ENCODE assay signal across 12 mouse cellular contexts in the genomic region with DNA sequence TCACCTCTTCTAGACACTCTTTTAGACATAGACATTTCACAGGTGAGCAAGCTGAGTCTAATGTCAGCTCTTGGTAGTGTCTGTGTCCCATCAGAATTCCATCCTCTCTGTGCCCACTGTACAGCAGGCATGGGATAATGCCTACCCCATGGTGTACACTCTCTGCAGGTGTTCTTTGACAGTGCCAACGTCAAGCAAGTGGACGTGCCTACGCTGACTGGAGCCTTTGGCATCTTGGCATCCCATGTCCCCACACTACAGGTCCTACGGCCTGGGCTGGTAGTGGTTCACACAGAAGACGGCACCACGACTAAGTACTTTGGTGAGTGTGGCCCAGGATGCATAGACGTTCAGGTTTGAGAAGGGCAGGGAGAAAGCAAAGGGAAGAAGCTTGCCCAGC. TPM values are rescaled to one million over a fixed set of nuclear protein-coding genes. Genes with fewer than 3 reads are reported as not detected.
DNase-seq lines count a peak whose midpoint lies in the region; ATAC-seq and TF ChIP-seq lines count a peak whose summit lies in the region.
"Had no signal": no experiment of that assay in that cellular context is flagged by ENCODE, and none has a peak within 500 bp of the region (broad histone marks: within the 10 kb centered on the region; RNA-seq: fewer than 3 reads in every experiment).

No protein-coding gene starts in this region.

- H3K4me1 ChIP-seq in forebrain, embryonic 12.5 days, result peaks cover 76% of the 10 kb centered on the region
- peaks cover 8% of the 10 kb centered on the region; the same call in 1 of the 2 replicates for H3K4me1 ChIP-seq in forebrain, postnatal 0 days (ENCODE audit: insufficient read depth)
- peaks cover 55% of the 10 kb centered on the region for H3K4me1 ChIP-seq in liver, embryonic 11.5 days (replicated peaks; ENCODE audit: control insufficient read depth, insufficient read depth, low read length)
- peaks cover 4% of the 10 kb centered on the region for H3K4me1 ChIP-seq in embryonic facial prominence, embryonic 11.5 days (ENCODE audit: control insufficient read depth, insufficient read depth, low read length)
- H3K4me1 ChIP-seq in limb, embryonic 13.5 days, result peaks cover 67% of the 10 kb centered on the region

- no peak for TF ChIP-seq CTCF in forebrain, postnatal 0 days (IDR thresholded peaks at IDR 0.05; ENCODE audit: low read depth)

- H3K27me3 ChIP-seq in forebrain, embryonic 12.5 days, result peaks cover 7% of the 10 kb centered on the region; the same call in 1 of the 2 replicates
- H3K27me3 ChIP-seq in forebrain, postnatal 0 days (ENCODE audit: insufficient read depth, low read length), result no peaks in the 10 kb centered on the region
- peaks cover 4% of the 10 kb centered on the region; the same call in 1 of the 2 replicates for H3K27me3 ChIP-seq in liver, embryonic 11.5 days (replicated peaks; ENCODE audit: control insufficient read depth, insufficient read depth, low read length)
- H3K27me3 ChIP-seq in embryonic facial prominence, embryonic 11.5 days (ENCODE audit: control insufficient read depth, insufficient read depth, low read length), result 0 out of 2 replicates have a peak, but pooled peaks cover 2% of the 10 kb centered on the region
- peaks cover 10% of the 10 kb centered on the region for H3K27me3 ChIP-seq in limb, embryonic 13.5 days

- no peak overlapping the region for H3K27ac ChIP-seq in forebrain, embryonic 12.5 days
- no peak overlapping the region for H3K27ac ChIP-seq in forebrain, postnatal 0 days (ENCODE audit: low read depth, low read length)
- H3K27ac ChIP-seq in liver, embryonic 11.5 days (ENCODE audit: low read depth, low read length), result no peak overlapping the region
- H3K27ac ChIP-seq in embryonic facial prominence, embryonic 11.5 days (replicated peaks; ENCODE audit: low read depth, low read length), result no peak overlapping the region
- no peak overlapping the region for H3K27ac ChIP-seq in limb, embryonic 13.5 days
- H3K27ac ChIP-seq: liver, embryonic 14.5 days had no signal

- no peak for ATAC-seq in forebrain, embryonic 12.5 days (ENCODE audit: low FRiP score)
- no peak for ATAC-seq in forebrain, postnatal 0 days
- no peak for ATAC-seq in liver, embryonic 11.5 days (replicated peaks; ENCODE audit: low FRiP score)
- ATAC-seq in embryonic facial prominence, embryonic 11.5 days (replicated peaks; ENCODE audit: insufficient number of reproducible peaks, low FRiP score, low TSS enrichment, low read depth), result no peak
- no peak for ATAC-seq in limb, embryonic 13.5 days (ENCODE audit: low FRiP score, low read depth)
- ATAC-seq: activated CD4-positive, CD25-positive, alpha-beta regulatory T cell, adult 4 months had no signal

- H3K4me3 ChIP-seq in forebrain, embryonic 12.5 days (replicated peaks), result 0 out of 2 replicates have a peak overlapping the region, but pooled peaks have one; percentile 10
- no peak overlapping the region for H3K4me3 ChIP-seq in forebrain, postnatal 0 days (ENCODE audit: low read depth, low read length)
- peak overlapping the region; percentile 80 for H3K4me3 ChIP-seq in liver, embryonic 11.5 days (ENCODE audit: low read depth, low read length)
- H3K4me3 ChIP-seq in embryonic facial prominence, embryonic 11.5 days (ENCODE audit: low read depth, low read length), result 0 out of 2 replicates have a peak overlapping the region, but pooled peaks have one; percentile 3
- peak overlapping the region; percentile 81 for H3K4me3 ChIP-seq in limb, embryonic 13.5 days

- 92% methylated on average over 7 of the region's 7 CpGs for WGBS in forebrain, embryonic 12.5 days
- WGBS in forebrain, postnatal 0 days, result 89% methylated on average over 7 of the region's 7 CpGs
- 95% methylated on average over 7 of the region's 7 CpGs for whole genome bisulfite sequencing in liver, embryonic 11.5 days
- WGBS in embryonic facial prominence, embryonic 11.5 days, result 94% methylated on average over 7 of the region's 7 CpGs
- WGBS in limb, embryonic 13.5 days, result 90% methylated on average over 7 of the region's 7 CpGs

- no peaks in the 10 kb centered on the region for H3K9me3 ChIP-seq in forebrain, embryonic 12.5 days
- H3K9me3 ChIP-seq in forebrain, postnatal 0 days (ENCODE audit: low read length), result no peaks in the 10 kb centered on the region
- no peaks in the 10 kb centered on the region for H3K9me3 ChIP-seq in liver, embryonic 11.5 days (ENCODE audit: control insufficient read depth, low read length)
- H3K9me3 ChIP-seq in embryonic facial prominence, embryonic 11.5 days (replicated peaks; ENCODE audit: control insufficient read depth, low read length), result no peaks in the 10 kb centered on the region
- no peaks in the 10 kb centered on the region for H3K9me3 ChIP-seq in limb, embryonic 13.5 days

- no peak for DNase-seq in forebrain, postnatal 0 days
- no peak for DNase-seq in liver, embryonic 11.5 days (ENCODE audit: low spot score)
- DNase-seq in liver, result no peak
- no peak for DNase-seq in embryonic facial prominence, embryonic 11.5 days (ENCODE audit: low spot score)
- DNase-seq in urinary bladder, postnatal 10 days (ENCODE audit: low spot score), result no peak
- no peak for DNase-seq in c-Kit-positive CD71-positive TER-119-positive erythroid progenitor cells, embryonic 14.5 days (ENCODE audit: low spot score)
- DNase-seq: kidney, postnatal 25 days; right cerebral cortex, postnatal 14 days had no signal

- peaks cover 34% of the 10 kb centered on the region for H3K36me3 ChIP-seq in forebrain, embryonic 12.5 days (replicated peaks)
- H3K36me3 ChIP-seq in forebrain, postnatal 0 days (ENCODE audit: insufficient read depth), result peaks cover 18% of the 10 kb centered on the region
- peaks cover 29% of the 10 kb centered on the region for H3K36me3 ChIP-seq in liver, embryonic 11.5 days (ENCODE audit: control insufficient read depth, insufficient read depth, low read length)
- H3K36me3 ChIP-seq in embryonic facial prominence, embryonic 11.5 days (replicated peaks; ENCODE audit: control insufficient read depth, insufficient read depth, low read depth, low read length), result peaks cover 13% of the 10 kb centered on the region
- H3K36me3 ChIP-seq in limb, embryonic 13.5 days, result peaks cover 37% of the 10 kb centered on the region

- H3K9ac ChIP-seq in forebrain, embryonic 12.5 days, result no peak overlapping the region
- H3K9ac ChIP-seq in forebrain, postnatal 0 days, result no peak overlapping the region
- H3K9ac ChIP-seq in liver, embryonic 11.5 days (ENCODE audit: low read depth, low read length), result no peak overlapping the region
- H3K9ac ChIP-seq in embryonic facial prominence, embryonic 11.5 days (replicated peaks; ENCODE audit: low read length), result no peak overlapping the region
- no peak overlapping the region for H3K9ac ChIP-seq in limb, embryonic 13.5 days

- 0 out of 2 replicates have a peak overlapping the region, but pooled peaks have one; percentile 89 for H3K4me2 ChIP-seq in forebrain, embryonic 12.5 days
- no peak overlapping the region for H3K4me2 ChIP-seq in forebrain, postnatal 0 days (ENCODE audit: low read depth)
- peak overlapping the region; percentile 75 for H3K4me2 ChIP-seq in liver, embryonic 11.5 days
- H3K4me2 ChIP-seq in embryonic facial prominence, embryonic 11.5 days (ENCODE audit: low read depth, low read length), result no peak overlapping the region
- H3K4me2 ChIP-seq in limb, embryonic 13.5 days (replicated peaks), result peak overlapping the region; percentile 96; the same call in 1 of the 2 replicates

RNA-seq across cellular contexts. Expression of a gene that starts 3.0 kb away (rescaled TPM):
- polyA plus RNA-seq in forebrain, embryonic 12.5 days (2016; fragmentation: Nextera tagmentation; extraction: Ambion mirVana), result 13.2 and 13.8 TPM in 2 replicates
- 114 and 151 TPM in 2 replicates for total RNA-seq in forebrain, postnatal 0 days (2014; rRNA removed)
- polyA plus RNA-seq in forebrain, postnatal 0 days (2015; fragmentation: Nextera tagmentation; extraction: Ambion mirVana), result 57.5 and 68.2 TPM in 2 replicates
- polyA plus RNA-seq in liver, embryonic 11.5 days (2014; fragmentation: Nextera tagmentation; extraction: Ambion mirVana), result 2.8 and 3.1 TPM in 2 replicates
- polyA plus RNA-seq in embryonic facial prominence, embryonic 11.5 days (2014; fragmentation: Nextera tagmentation; extraction: Ambion mirVana), result 6.8 and 9.0 TPM in 2 replicates
- polyA plus RNA-seq in limb, embryonic 13.5 days (2015; fragmentation: Nextera tagmentation; extraction: Ambion mirVana), result 7.4 and 8.1 TPM in 2 replicates

RNA-seq across cellular contexts. Expression of a gene that starts 4.4 kb away (rescaled TPM):
- polyA plus RNA-seq in forebrain, embryonic 12.5 days (2016; fragmentation: Nextera tagmentation; extraction: Ambion mirVana), result 45.0 and 50.3 TPM in 2 replicates
- total RNA-seq in forebrain, postnatal 0 days (2014; rRNA removed), result 91.5 and 120 TPM in 2 replicates
- polyA plus RNA-seq in forebrain, postnatal 0 days (2015; fragmentation: Nextera tagmentation; extraction: Ambion mirVana), result 19.3 and 21.3 TPM in 2 replicates
- polyA plus RNA-seq in liver, embryonic 11.5 days (2014; fragmentation: Nextera tagmentation; extraction: Ambion mirVana), result 19.2 and 20.1 TPM in 2 replicates
- polyA plus RNA-seq in embryonic facial prominence, embryonic 11.5 days (2014; fragmentation: Nextera tagmentation; extraction: Ambion mirVana), result 60.3 and 62.1 TPM in 2 replicates
- polyA plus RNA-seq in limb, embryonic 13.5 days (2015; fragmentation: Nextera tagmentation; extraction: Ambion mirVana), result 22.9 and 23.2 TPM in 2 replicates

RNA-seq across cellular contexts. Expression of a gene that starts 5.2 kb away (rescaled TPM):
- 405 and 428 TPM in 2 replicates for polyA plus RNA-seq in forebrain, embryonic 12.5 days (2016; fragmentation: Nextera tagmentation; extraction: Ambion mirVana)
- 154 and 193 TPM in 2 replicates for total RNA-seq in forebrain, postnatal 0 days (2014; rRNA removed)
- polyA plus RNA-seq in forebrain, postnatal 0 days (2015; fragmentation: Nextera tagmentation; extraction: Ambion mirVana), result 633 and 650 TPM in 2 replicates
- 482 and 514 TPM in 2 replicates for polyA plus RNA-seq in liver, embryonic 11.5 days (2014; fragmentation: Nextera tagmentation; extraction: Ambion mirVana)
- 360 and 371 TPM in 2 replicates for polyA plus RNA-seq in embryonic facial prominence, embryonic 11.5 days (2014; fragmentation: Nextera tagmentation; extraction: Ambion mirVana)
- polyA plus RNA-seq in limb, embryonic 13.5 days (2015; fragmentation: Nextera tagmentation; extraction: Ambion mirVana), result 456 and 475 TPM in 2 replicates

RNA-seq across cellular contexts. Expression of a gene that starts 22.1 kb away (rescaled TPM):
- polyA plus RNA-seq in forebrain, embryonic 12.5 days (2016; fragmentation: Nextera tagmentation; extraction: Ambion mirVana), result 224 and 240 TPM in 2 replicates
- total RNA-seq in forebrain, postnatal 0 days (2014; rRNA removed), result 345 and 424 TPM in 2 replicates
- 834 and 838 TPM in 2 replicates for polyA plus RNA-seq in forebrain, postnatal 0 days (2015; fragmentation: Nextera tagmentation; extraction: Ambion mirVana)
- polyA plus RNA-seq in liver, embryonic 11.5 days (2014; fragmentation: Nextera tagmentation; extraction: Ambion mirVana), result 22.5 and 25.1 TPM in 2 replicates
- polyA plus RNA-seq in embryonic facial prominence, embryonic 11.5 days (2014; fragmentation: Nextera tagmentation; extraction: Ambion mirVana), result 74.0 and 77.8 TPM in 2 replicates
- polyA plus RNA-seq in limb, embryonic 13.5 days (2015; fragmentation: Nextera tagmentation; extraction: Ambion mirVana), result 149 and 194 TPM in 2 replicates

RNA-seq across cellular contexts. Expression of a gene that starts 28.1 kb away (rescaled TPM):
- polyA plus RNA-seq in forebrain, embryonic 12.5 days (2016; fragmentation: Nextera tagmentation; extraction: Ambion mirVana), result 20.8 and 23.2 TPM in 2 replicates
- total RNA-seq in forebrain, postnatal 0 days (2014; rRNA removed), result 77.2 and 77.8 TPM in 2 replicates
- 13.6 and 14.8 TPM in 2 replicates for polyA plus RNA-seq in forebrain, postnatal 0 days (2015; fragmentation: Nextera tagmentation; extraction: Ambion mirVana)
- 25.1 and 33.5 TPM in 2 replicates for polyA plus RNA-seq in liver, embryonic 11.5 days (2014; fragmentation: Nextera tagmentation; extraction: Ambion mirVana)
- 16.6 and 18.5 TPM in 2 replicates for polyA plus RNA-seq in embryonic facial prominence, embryonic 11.5 days (2014; fragmentation: Nextera tagmentation; extraction: Ambion mirVana)
- polyA plus RNA-seq in limb, embryonic 13.5 days (2015; fragmentation: Nextera tagmentation; extraction: Ambion mirVana), result 17.1 and 17.4 TPM in 2 replicates

Comparison
In these comparisons a context has a peak if more than half of its experiments do, and no peak if none do; other contexts are left out.
1. H3K4me2 ChIP-seq: peak in forebrain, embryonic 12.5 days (single experiment), liver, embryonic 11.5 days (single experiment) and limb, embryonic 13.5 days (single experiment); none in forebrain, postnatal 0 days (single experiment) and embryonic facial prominence, embryonic 11.5 days (single experiment).